Mouse (Mus musculus) kidney, adult 9 months (tissue): ENCODE results near the gene Mrps18c.

Experiments used
- DNase-seq: peaks from one replicate; pipeline ENCODE4 v3.0.0; 2022

The Mrps18c gene

GRCm38 (mm10) chr5:100828701-100829100 lies 30.3 kb downstream of the Mrps18c start:
- no peak for DNase-seq

GRCm38 (mm10) chr5:100832680-100833079 lies 34.3 kb downstream of the Mrps18c start:
- no peak for DNase-seq

DNA sequence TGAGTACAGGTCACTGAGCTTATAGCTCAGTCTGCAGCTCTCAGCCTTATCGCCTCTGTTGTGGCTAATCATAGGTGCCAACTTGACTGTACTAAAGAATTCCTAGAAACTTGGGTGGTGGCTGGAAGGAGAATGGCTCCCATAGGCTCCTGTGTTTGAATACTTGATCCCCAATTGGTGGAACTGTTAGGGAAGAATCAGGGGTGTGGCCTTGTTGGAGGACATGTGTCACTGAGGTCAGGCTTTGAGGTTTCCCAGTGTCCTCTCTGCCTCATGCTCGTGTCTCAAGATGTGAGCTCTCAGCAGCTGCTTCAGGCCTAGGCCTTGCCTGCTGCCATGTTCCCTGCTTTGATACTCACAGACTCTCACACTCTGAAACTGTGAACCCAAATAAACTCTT lies 35.4 kb downstream of the Mrps18c start:
- no peak for DNase-seq

GRCm38 (mm10) chr5:100835862-100836538 lies 37.6 kb downstream of the Mrps18c start:
- DNase-seq, result no peak

GRCm38 (mm10) chr5:100837907-100838306 lies 39.5 kb downstream of the Mrps18c start:
- DNase-seq, result no peak

- DNase-seq, result no peak
Observed at GRCm38 (mm10) chr5:100844485-100844884, 46.1 kb downstream of the Mrps18c start.

DNA sequence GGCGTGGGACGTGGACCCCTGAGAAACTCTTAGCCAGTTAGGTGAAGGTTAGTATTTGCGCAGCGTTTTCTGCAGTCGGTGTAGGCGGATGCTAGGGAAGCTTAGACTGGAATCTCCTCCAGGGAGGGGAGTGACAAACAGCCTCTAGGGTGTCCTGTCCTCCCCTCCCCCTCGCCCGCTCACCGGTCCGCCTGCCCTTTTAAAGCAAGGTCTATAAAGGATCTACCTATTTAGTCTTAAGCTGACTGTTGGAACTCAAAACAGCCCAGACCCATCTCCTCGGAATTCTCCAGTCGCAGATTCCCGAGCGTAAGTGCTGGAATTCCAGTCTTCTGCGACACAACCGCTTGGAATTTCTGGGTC lies 47.0 kb downstream of the Mrps18c start, which contains the start of gene Gpat3:
Gene Gpat3, plus strand, starts transcription at position 229 of the 363 bp plus-strand sequence.
- DNase-seq, result peak; percentile 32

GRCm38 (mm10) chr5:100845848-100846598 lies 47.6 kb downstream of the Mrps18c start:
- peak; percentile 49 for DNase-seq

DNA sequence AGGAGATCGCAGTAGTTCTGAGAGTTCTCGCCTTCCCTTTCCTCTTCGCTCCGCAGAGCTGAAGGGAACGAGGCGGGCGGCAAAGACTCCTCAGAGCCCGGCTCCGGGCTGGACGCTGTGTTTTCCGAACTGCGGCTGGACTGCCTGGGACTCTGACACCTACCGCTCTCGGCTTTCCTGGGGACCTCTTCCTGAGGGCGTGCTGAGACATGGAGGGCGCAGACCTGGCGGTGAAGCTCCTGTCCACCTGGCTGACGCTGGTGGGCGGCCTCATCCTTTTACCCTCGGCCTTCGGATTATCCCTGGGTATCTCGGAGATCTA lies 48.1 kb downstream of the Mrps18c start:
- no peak for DNase-seq

DNA sequence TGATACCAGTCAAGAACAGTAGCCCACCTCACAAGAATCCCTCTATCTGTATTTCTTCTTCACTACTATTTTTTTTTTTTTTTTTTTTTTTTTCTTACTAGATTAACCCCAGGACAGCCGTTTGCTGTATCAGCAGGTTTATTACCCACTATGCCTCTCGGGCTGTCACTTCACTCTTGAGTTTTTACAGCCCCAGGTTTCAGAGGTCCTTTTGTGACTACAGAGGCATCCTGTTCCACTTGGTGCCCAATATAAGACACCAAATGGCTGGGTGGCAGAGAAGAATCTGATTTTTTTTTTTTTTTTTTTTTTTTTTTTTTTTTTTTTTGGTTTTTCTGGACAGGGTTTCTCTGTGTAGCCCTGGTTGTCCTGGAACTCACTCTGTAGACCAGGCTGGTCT lies 48.7 kb downstream of the Mrps18c start:
- DNase-seq, result peak; percentile 23

DNA sequence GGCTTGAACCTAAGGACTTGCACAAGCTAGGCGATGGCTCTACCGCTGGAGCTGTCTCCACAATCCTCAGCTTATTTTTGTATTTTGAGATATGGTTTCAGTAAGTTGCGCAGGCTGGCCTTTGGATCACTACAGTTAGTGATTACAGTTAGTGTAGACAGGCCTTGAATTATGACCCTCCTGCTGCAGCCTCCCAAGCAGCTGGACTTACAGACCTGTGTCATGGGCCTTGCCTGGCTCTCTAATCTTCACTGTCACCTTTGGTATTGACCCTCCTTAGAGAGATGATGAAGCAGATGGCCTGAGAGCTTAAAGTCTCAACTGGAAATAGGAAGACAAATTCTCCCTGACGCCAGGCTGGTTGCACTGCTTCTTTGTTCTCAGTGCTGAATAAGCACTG lies 55.5 kb downstream of the Mrps18c start:
- no peak for DNase-seq
